Mouse (Mus musculus) right cerebral cortex, postnatal 25 days (tissue): Measurements from ENCODE around the gene Epb41l2.

Experiments
- DNase-seq: peaks from one replicate; pipeline ENCODE4 v3.0.0; 2022

Epb41l2 gene

GRCm38 (mm10) chr10:25438299-25438680 lies 78.7 kb downstream of the Epb41l2 start:
- no peak for DNase-seq

- no peak for DNase-seq
These were observed 79.6 kb downstream of the Epb41l2 start for GRCm38 (mm10) chr10:25439163-25439562.

- no peak for DNase-seq
These were observed 80.3 kb downstream of the Epb41l2 start for GRCm38 (mm10) chr10:25439856-25440255.

- no peak for DNase-seq
These were observed 81.8 kb downstream of the Epb41l2 start for GRCm38 (mm10) chr10:25441405-25441804.

- DNase-seq = no peak
These were observed 84.0 kb downstream of the Epb41l2 start for GRCm38 (mm10) chr10:25443626-25444025.

GRCm38 (mm10) chr10:25444198-25444783 lies 84.7 kb downstream of the Epb41l2 start:
- no peak for DNase-seq

- no peak for DNase-seq
These were observed 87.4 kb downstream of the Epb41l2 start for GRCm38 (mm10) chr10:25446953-25447525.

- no peak for DNase-seq
These were observed 89.1 kb downstream of the Epb41l2 start for GRCm38 (mm10) chr10:25448676-25449075.

GRCm38 (mm10) chr10:25449312-25450020 lies 89.9 kb downstream of the Epb41l2 start:
- no peak for DNase-seq

GRCm38 (mm10) chr10:25453150-25453549 lies 93.6 kb downstream of the Epb41l2 start:
- no peak for DNase-seq

- no peak for DNase-seq
These were observed 94.2 kb downstream of the Epb41l2 start for GRCm38 (mm10) chr10:25453772-25454171.

- no peak for DNase-seq
These were observed 97.5 kb downstream of the Epb41l2 start for GRCm38 (mm10) chr10:25457118-25457517.

- no peak for DNase-seq
These were observed 98.4 kb downstream of the Epb41l2 start for GRCm38 (mm10) chr10:25457996-25458395.

- no peak for DNase-seq
These were observed 102.2 kb downstream of the Epb41l2 start for GRCm38 (mm10) chr10:25461832-25462231.

- DNase-seq = no peak
These were observed 103.1 kb downstream of the Epb41l2 start for GRCm38 (mm10) chr10:25462669-25463068.

GRCm38 (mm10) chr10:25466493-25466892 lies 106.9 kb downstream of the Epb41l2 start:
- DNase-seq = no peak

- DNase-seq = no peak
These were observed 112.3 kb downstream of the Epb41l2 start for GRCm38 (mm10) chr10:25471944-25472343.

- DNase-seq = no peak
These were observed 120.1 kb downstream of the Epb41l2 start for GRCm38 (mm10) chr10:25479716-25480115.

GRCm38 (mm10) chr10:25482791-25483190 lies 123.2 kb downstream of the Epb41l2 start:
- DNase-seq = no peak

- DNase-seq = peak; percentile 54
These were observed 128.9 kb downstream of the Epb41l2 start for GRCm38 (mm10) chr10:25488456-25488855.

GRCm38 (mm10) chr10:25499323-25500071 lies 139.9 kb downstream of the Epb41l2 start:
- DNase-seq = no peak

- DNase-seq = no peak
These were observed 143.7 kb downstream of the Epb41l2 start for GRCm38 (mm10) chr10:25503250-25503649.

- no peak for DNase-seq
These were observed 154.2 kb downstream of the Epb41l2 start for GRCm38 (mm10) chr10:25513821-25514220.

- DNase-seq = no peak
These were observed 160.4 kb downstream of the Epb41l2 start for GRCm38 (mm10) chr10:25519954-25520353.
